Mouse (Mus musculus): ENCODE results near the gene Kctd20. TPM values are rescaled to one million over a fixed set of nuclear protein-coding genes. Genes with fewer than 3 reads are reported as not detected.

Kctd20 gene
- total RNA-seq, 2 experiments from 2014 or later = 32.2 to 36.7 TPM

GRCm38 (mm10) chr17:28930392-28931074, 21.2 kb upstream of the Kctd20 start:
- intact Hi-C loops (cut with DNase I) = no loop called here
- DNase-seq = peak; percentile 86 to 93

- intact Hi-C loops (cut with DNase I) = no loop called here
These were observed 20.1 kb upstream of the Kctd20 start for GRCm38 (mm10) chr17:28931436-28932211.

DNA sequence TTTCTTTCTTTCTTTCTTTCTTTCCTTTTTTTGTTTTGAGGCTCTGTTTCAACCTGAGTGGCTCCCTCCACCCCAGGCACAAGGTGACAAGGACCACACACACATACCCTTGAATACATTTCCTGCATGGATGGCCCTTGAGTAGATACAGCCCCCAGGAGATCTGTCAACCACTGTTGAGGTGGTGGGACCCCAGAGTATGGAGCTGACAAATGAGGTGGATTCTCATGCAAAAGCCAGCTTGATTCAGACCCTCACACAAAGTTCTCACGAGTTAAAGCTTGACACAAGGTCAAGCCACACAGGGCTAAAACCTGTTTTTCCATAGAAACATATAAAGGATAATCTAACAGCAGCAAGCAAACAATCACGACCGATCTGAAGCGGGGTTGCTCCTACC, 19.5 kb upstream of the Kctd20 start:
- intact Hi-C loops (cut with DNase I) = no loop called here
- no peak for DNase-seq

More at GRCm38 (mm10) chr17:28931436-28932211, 20.1 kb upstream of the Kctd20 start:
- DNase-seq = no peak

DNA sequence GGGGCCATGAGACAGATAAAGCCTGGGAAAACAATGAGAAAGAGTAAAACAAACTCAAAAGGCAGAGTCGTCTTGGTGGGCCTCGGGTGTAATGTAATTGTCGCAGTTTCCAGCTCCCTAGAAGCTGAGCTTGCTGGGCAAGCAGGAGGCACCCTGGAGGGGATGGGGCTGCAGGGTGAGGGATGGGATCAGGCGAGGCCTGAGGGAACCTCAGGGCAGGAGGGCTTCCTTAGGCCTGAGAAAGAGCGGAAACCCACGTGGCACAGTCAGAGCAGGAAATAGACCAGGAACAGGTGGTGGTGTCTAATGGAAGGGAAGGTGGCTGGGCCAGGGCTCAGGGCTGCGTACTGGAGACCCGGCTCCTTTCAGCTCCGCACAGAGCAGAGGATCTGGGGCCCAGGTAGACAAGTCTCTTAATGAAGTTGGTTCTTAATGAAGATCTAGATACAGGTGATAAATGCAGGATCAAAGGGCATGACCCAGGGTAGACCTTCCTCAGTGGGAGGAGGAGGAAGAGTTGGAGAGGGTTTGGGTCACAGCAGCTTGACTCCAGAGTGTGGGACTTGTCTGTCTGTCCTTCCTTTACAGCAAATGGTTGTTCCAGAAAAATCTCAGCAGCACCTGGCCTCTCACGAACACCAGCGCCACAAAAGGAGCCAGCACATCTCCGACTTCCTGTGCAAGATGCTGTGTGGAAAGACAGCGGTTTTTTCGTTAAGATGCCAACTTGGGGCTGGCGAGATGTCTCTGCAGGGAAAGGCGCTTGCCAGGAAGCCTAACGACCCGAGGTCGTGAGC, 17.4 kb upstream of the Kctd20 start:
- DNase-seq = no peak
- intact Hi-C loops (cut with DNase I) = no loop called here

DNA sequence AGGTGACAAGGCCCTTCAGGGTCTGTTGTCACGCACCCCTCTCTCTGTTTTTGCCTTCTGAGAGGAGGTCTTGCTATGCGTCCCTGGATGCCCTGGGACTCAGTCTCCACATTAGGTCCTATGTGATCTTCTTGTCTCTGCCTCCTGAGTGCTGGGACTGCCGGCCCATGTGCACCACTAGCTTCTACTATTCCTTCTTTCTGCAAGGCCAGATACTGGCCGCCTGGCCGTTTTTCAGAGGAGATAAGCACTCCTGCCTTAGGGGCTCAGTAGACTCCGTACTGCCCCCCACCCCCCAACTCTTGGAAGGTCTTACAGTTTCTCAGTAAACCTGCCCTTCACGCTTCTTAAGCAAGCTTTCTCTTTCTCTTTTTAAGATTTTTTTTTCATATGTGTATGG, 15.6 kb upstream of the Kctd20 start:
- intact Hi-C loops (cut with DNase I) = no loop called here
- no peak for DNase-seq

DNA sequence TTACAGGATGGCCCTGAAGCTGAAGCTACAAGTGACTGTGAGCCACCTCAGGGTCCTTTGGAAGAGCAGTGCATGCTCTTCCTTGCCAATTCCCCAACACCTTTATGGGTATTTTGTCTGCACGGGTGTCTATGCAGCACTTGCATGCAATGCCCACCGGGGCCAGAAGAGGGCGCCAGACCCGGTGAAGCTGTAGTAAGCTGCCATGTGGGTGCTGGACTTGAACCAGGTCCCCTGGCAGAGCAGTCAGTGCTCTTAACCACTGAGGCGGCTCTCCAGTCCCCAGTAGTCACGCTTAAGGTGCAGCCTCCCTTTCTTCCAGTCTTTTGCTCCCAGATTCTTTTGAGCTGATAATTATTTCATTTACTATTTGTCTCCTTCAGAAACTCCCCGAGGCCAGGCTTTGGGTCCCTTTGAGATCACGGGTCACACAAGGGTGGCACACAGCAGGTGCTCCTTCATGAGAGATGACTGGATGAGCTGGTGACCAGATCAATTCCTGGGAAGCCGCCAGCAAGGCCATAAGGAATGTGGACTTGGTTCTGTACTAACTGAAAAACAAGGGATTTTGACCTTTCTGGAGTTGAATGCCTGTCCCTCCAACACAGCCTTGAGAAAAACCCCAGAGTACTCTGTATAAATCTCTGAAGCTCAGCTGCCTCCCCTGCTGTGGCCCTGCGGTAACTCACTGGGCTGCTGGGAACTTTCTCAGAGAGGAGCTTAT, 15.0 kb upstream of the Kctd20 start:
- DNase-seq = peak in 1 of 2 experiments; percentile 27
- intact Hi-C loops (cut with DNase I) = no loop called here

DNA sequence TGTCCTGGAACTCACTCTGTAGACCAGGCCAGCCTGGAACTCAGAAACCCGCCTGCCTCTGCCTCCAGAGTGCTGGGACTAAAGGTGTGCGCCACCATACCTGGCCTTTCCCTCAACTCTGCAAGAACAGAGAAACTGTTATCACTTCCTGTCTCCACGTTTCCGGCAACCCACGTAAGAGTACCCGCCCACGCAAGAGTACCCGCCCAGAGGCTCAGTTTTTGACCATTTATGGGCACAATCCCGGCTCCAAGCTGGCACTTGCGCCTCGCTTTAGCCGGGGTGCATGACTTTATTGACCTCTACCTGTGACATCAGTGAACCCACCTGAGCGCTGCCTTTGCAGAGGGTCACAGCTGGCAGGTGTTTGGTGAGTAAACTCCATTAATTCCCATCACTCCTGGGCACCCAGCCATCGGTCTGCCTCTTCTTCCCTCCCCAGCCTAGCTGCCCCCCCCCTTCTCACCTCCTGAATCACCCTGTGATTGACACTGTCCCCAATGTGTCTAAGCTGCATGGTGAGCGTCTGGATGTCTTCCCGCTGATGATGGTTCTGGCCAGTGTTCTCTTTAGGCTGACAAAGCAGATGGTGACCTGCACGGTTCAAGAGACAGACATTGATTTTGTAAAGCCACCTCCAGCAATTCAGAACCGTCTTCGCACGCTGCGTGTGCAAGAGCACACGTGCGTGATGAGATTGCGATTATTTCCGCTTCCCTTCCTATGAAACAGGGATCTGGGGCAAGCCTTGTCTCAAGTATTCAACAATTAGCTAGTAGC, 10.8 kb upstream of the Kctd20 start:
- DNase-seq = no peak
- intact Hi-C loops (cut with DNase I) = no loop called here

- intact Hi-C loops (cut with DNase I) = no loop called here
These were observed 9.6 kb upstream of the Kctd20 start for GRCm38 (mm10) chr17:28942101-28942500.

DNA sequence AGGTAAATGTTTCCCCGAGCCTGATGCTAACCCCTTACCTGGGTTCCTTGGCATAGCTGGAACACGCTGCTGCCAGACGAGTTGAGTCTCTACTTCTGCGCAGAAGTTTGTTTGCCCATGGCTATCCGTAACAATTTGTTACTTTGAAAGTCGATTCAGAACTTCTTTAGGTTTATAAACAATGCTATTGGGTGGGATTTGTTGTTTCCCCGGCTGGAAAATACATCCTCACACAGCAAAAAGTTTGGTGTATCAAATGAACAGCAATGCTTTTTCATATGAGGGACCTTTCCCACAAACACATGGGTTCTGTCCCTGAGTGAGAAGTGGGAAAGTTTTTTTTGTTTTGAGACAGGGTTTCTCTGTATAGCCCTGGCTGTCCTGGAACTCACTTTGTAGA, 8.0 kb upstream of the Kctd20 start, which contains the start of gene Pxt1:
Gene Pxt1 (minus strand): TSS at position 101 of the 400 bp plus-strand sequence.
- no peak for DNase-seq

More at GRCm38 (mm10) chr17:28942101-28942500, 9.6 kb upstream of the Kctd20 start:
- no peak for DNase-seq

GRCm38 (mm10) chr17:28944481-28944880, 7.3 kb upstream of the Kctd20 start:
- no peak for DNase-seq
- intact Hi-C loops (cut with DNase I) = no loop called here

More for the DNA sequence above, 8.0 kb upstream of the Kctd20 start, which contains the start of gene Pxt1:
- intact Hi-C loops (cut with DNase I) = no loop called here

GRCm38 (mm10) chr17:28947011-28947939, 4.5 kb upstream of the Kctd20 start:
- intact Hi-C loops (cut with DNase I) = no loop called here
- no peak for DNase-seq

DNA sequence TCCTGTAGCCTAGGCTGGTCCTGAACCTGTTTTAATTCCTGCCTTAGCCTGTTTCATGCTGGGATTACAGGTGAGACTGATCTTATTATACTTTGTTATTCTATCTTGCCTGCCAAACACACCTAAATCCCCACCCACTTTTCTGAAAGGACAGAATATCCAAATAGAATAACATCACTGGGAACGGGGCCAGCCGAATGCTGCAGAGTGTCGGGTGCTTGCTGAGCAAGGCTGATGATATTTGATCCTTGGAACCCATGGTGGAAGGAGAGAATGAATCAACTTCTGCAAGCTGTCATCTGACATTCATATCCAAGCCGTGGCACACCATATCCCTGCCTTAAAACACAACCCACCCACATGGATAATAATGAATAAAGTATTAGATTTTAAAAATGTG, 3.1 kb upstream of the Kctd20 start:
- intact Hi-C loops (cut with DNase I) = no loop called here
- no peak for DNase-seq

DNA sequence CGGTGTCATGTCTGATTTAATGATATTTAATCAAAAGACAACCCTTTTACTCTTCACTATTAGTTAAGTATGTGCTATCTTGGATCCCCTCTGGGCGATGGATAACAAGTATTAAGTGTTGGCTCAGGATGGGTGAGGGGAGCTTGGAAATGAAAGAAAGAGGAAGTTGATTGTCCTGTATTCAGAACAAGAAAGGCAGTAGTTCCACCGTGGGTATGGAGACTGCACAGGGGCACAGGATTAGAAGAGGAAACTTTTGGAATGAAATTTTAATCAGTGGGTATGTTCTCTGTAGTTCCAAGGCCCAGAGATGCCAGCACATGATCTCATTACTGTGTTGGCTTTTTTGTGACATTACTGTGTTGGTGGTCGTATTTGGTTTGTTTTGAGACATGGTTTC, 999 bp upstream of the Kctd20 start:
- intact Hi-C loops (cut with DNase I) = no loop called here
- DNase-seq = no peak

DNA sequence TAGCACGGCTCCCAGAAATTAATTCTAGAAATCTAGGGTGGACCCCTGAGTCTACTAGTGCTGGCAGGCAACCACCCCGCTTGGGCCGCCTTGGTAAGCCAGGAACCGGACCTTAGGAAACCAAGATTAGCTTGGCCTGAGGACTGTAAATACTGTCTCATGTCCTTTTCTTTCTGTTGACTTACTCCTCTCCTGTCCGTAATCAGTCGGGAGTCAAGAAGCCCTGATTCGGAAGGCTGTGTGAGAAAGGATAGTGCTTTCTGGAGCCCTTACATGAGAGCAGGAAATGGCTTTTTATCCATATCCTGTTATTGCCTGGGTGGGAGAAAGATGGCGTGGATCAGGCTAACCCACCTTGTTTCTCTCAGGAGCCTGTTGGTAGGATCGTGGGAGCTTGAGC, 1.5 kb downstream of the Kctd20 start:
- intact Hi-C loops (cut with DNase I) = no loop called here
- no peak for DNase-seq

- no peak for DNase-seq
- intact Hi-C loops (cut with DNase I) = no loop called here
These were observed 2.7 kb downstream of the Kctd20 start for GRCm38 (mm10) chr17:28954416-28954815.

DNA sequence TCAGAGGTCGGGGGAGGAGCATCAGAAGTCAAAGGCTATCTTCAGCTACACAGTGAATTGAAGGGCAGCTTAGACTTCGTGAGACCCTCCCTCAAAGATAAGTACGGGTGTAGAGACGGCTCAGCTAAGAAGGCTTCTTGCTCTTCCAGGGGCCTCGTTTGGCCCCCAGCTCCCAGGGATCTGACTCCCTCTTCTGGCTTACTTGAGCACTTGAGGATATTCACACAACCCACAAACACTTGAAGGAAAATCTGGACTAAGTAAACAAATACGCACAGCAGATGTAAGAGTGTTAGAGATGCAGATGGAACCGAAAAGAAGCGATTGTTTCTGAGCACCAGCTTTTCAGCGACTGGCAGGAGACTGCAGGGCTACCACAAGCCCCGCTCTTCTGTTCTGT, 8.8 kb downstream of the Kctd20 start:
- DNase-seq = no peak
- intact Hi-C loops (cut with DNase I) = no loop called here

- DNase-seq = no peak
- intact Hi-C loops (cut with DNase I) = no loop called here
These were observed 9.8 kb downstream of the Kctd20 start for GRCm38 (mm10) chr17:28961596-28961995.

- no peak for DNase-seq
- intact Hi-C loops (cut with DNase I) = no loop called here
These were observed 15.4 kb downstream of the Kctd20 start for GRCm38 (mm10) chr17:28967021-28967610.

All from gastrocnemius, postnatal 36 days (tissue).